Mouse (Mus musculus): ENCODE results near the gene Rsad2. TPM values are rescaled to one million over a fixed set of nuclear protein-coding genes. Genes with fewer than 3 reads are reported as not detected.
A peak's percentile ranks its signal among the peaks of the same experiment; 100 is the strongest.

Gene Rsad2
- polyA plus RNA-seq, 1 experiment from 2014 or later, result 12.8 TPM

DNA sequence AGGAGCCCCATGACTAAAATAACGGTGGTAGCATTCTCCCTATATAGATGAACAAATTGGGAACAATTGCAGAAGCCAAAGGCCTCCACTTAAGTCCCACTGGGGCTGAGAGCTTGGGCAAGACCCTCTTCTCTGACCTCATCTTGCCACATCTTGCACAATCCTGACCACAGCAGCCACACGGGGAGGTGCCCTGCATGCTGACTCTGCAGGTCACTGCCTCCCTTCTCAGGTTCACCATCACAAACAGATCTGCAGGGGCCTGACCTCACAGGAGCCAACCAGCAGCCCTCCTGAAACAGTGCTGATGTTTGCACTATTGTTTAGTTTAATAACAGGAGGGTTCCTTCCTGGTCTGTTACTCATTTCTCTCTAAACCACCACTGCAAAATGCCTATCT is 57.7 kb downstream of the Rsad2 start:
- no peak for ATAC-seq (ENCODE audit: low read depth)
- Histone ChIP-seq H3K4me2 (ENCODE audit: low read depth, low read length) (no peak overlapping the region), H3K27ac (ENCODE audit: low read length) (no peak overlapping the region), H3K9me3 (replicated peaks; ENCODE audit: control insufficient read depth, low read length) (no peaks in the 10 kb centered on the region), H3K36me3 (ENCODE audit: control insufficient read depth, insufficient read depth) (no peaks in the 10 kb centered on the region), H3K27me3 (ENCODE audit: control insufficient read depth, insufficient read depth, low read depth, low read length) (no peaks in the 10 kb centered on the region), H3K4me1 (ENCODE audit: control insufficient read depth, low read depth, low read length) (no peaks in the 10 kb centered on the region; the same call in 1 of the 2 replicates), H3K9ac (ENCODE audit: low read depth, low read length) (no peak overlapping the region), H3K4me3 (ENCODE audit: low read depth, low read length) (no peak overlapping the region)
- 13% methylated on average over 2 of the region's 2 CpGs for WGBS (ENCODE audit: insufficient replicate concordance)

- no peak overlapping the region for H3K27ac ChIP-seq (ENCODE audit: low read length)
- H3K4me3 ChIP-seq (ENCODE audit: low read depth, low read length), result no peak overlapping the region
- 65% methylated on average over 13 of the region's 13 CpGs for WGBS (ENCODE audit: insufficient replicate concordance)
- H3K4me2 ChIP-seq (ENCODE audit: low read depth, low read length), result no peak overlapping the region
- ATAC-seq (ENCODE audit: low read depth), result no peak
- H3K9ac ChIP-seq (ENCODE audit: low read depth, low read length), result no peak overlapping the region
- H3K27me3 ChIP-seq (ENCODE audit: control insufficient read depth, insufficient read depth, low read depth, low read length), result no peaks in the 10 kb centered on the region
- no peaks in the 10 kb centered on the region for H3K4me1 ChIP-seq (ENCODE audit: control insufficient read depth, low read depth, low read length)
- no peaks in the 10 kb centered on the region for H3K36me3 ChIP-seq (ENCODE audit: control insufficient read depth, insufficient read depth)
- H3K9me3 ChIP-seq (replicated peaks; ENCODE audit: control insufficient read depth, low read length), result no peaks in the 10 kb centered on the region
Observed at GRCm38 (mm10) chr12:26394485-26395470, 61.5 kb downstream of the Rsad2 start.

DNA sequence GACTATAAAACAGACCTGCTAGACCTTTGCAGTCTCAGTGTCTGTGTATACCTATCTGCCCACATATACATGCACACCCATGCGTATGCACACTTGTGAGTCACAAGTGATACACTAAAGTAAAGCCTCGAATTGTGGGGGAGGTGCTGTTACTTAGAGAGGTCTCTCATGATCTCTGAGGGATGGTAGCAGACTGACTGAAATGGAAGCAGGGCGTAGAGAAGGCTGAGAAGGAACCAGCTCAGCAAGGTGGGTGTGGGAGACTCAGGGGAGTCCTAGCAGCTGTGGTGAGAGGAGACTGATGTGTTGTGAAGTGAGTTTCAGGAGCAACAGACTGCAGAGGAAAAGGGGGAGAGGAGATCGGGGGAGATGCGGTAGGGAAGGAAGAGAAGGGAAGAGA is 63.0 kb downstream of the Rsad2 start:
- H3K9ac ChIP-seq (ENCODE audit: low read depth, low read length), result no peak overlapping the region
- H3K36me3 ChIP-seq (ENCODE audit: control insufficient read depth, insufficient read depth), result no peaks in the 10 kb centered on the region
- no peak overlapping the region for H3K4me2 ChIP-seq (ENCODE audit: low read depth, low read length)
- ATAC-seq (ENCODE audit: low read depth), result no peak
- H3K4me3 ChIP-seq (ENCODE audit: low read depth, low read length), result no peak overlapping the region
- no peaks in the 10 kb centered on the region for H3K4me1 ChIP-seq (ENCODE audit: control insufficient read depth, low read depth, low read length)
- no peak overlapping the region for H3K27ac ChIP-seq (ENCODE audit: low read length)
- no peaks in the 10 kb centered on the region for H3K9me3 ChIP-seq (replicated peaks; ENCODE audit: control insufficient read depth, low read length)
- 58% methylated on average over 5 of the region's 5 CpGs for WGBS (ENCODE audit: insufficient replicate concordance)
- H3K27me3 ChIP-seq (ENCODE audit: control insufficient read depth, insufficient read depth, low read depth, low read length), result no peaks in the 10 kb centered on the region

Small RNA genes within 50 kb of the gene (microRNA-seq; reads per million reads assigned to microRNA genes)
- 16.7 reads per million, percentile 34 among the genes with 10 or more reads in this experiment for gene Mir6538

Other genes with a start within 250 kb of the Rsad2 start
- 2.3 and 3.2 TPM in 2 replicates for gene Rnf144a, start 41.2 kb downstream of the Rsad2 start, polyA plus RNA-seq (2015; fragmentation: Nextera tagmentation; extraction: Ambion mirVana)
- gene Cmpk2, start 12.8 kb upstream of the Rsad2 start, polyA plus RNA-seq (2015; fragmentation: Nextera tagmentation; extraction: Ambion mirVana), result 8.5 and 8.9 TPM in 2 replicates